Mouse (Mus musculus) right cerebral cortex, postnatal 36 days (tissue): ENCODE measurements around the gene Ccdc27.

Experiments
- DNase-seq, 2 experiments: peaks; one replicate each; pipeline ENCODE4 v3.0.0; 2022; ENCODE audit warnings: low spot score in 2 of 2, mixed read lengths in 1 of 2

The Ccdc27 gene

DNA sequence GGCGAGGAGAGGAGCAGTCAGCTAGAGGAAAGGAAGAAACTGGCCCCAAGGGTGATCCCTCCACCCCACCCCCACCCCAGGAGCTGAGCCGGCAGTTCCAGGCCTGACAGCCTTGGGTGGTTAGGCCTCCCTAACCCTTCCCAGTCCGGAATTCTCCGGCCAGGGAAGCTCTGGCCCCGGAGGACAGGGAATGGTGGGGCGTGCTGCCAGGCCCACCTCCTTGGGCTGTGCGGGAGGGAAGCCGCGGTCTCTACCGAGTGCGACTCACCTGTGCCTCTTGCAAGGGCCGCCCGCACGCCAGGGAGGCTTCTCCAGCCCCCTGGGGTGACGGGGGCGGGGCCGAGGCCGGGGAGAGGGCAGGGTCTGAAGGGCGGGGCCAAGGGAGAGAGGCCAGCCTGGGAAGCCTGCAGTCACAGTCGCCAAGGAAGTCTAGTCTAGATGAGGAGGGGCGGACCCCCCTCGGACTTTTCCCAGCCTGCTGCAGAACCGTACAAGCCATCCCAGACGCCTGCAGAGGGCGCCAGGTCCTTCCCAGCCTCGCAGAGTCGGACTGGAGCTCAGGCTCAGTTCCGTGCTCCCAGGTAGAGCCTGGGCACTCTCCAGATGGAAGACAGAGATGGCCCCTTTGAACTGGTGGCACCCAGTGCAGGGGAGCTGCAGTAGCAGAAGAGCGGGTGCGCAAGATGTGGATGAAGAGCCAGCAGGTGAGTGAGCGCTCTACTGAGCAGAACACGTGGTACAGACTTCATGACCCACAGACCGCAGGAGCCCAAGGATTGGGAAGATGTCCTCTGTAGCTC lies 16.6 kb downstream of the Ccdc27 start, which contains the start of gene Smim1:
Gene Smim1, minus strand, starts transcription at position 590 of the 800 bp plus-strand sequence.
- DNase-seq: peak; percentile 44 to 66

DNA sequence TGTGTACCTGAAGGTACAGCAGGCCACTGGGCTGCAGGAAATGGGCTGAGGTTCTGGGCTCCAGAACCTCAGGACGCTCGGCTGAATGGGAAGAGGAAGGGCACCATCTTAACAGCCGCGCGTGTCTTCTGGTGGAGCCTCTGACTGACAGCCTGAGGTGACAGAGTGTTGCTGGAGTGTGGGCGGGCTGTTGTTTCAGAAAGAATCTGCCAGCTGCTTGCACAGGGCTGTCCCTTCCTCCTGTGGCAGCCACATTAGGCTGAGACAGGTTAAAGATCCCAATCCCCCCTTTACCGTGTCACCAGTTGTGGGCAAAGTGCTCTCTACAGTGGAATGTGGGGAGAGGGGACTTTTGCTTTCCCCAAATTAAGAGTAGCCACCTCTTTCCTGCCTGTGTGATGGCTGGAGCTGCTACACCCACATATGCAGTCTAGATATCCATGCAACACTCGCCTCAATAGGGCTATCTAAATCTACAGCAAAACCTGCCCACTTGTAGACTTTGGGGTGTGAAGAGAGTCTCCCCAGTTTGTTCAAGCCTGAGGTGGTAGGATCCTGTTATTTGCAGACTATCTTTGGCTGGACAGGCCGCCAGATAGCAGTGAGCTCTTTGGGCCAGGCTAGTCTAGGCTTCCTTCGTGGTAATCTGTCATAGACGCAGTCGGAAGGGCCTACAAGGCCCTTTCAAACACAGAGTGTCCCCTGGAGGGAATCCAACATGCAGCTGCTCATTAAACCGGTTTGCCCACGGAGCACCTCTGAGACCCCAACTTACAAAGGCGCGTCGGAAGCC lies 17.6 kb downstream of the Ccdc27 start:
- DNase-seq: peak in 1 of 2 experiments; percentile 52

DNA sequence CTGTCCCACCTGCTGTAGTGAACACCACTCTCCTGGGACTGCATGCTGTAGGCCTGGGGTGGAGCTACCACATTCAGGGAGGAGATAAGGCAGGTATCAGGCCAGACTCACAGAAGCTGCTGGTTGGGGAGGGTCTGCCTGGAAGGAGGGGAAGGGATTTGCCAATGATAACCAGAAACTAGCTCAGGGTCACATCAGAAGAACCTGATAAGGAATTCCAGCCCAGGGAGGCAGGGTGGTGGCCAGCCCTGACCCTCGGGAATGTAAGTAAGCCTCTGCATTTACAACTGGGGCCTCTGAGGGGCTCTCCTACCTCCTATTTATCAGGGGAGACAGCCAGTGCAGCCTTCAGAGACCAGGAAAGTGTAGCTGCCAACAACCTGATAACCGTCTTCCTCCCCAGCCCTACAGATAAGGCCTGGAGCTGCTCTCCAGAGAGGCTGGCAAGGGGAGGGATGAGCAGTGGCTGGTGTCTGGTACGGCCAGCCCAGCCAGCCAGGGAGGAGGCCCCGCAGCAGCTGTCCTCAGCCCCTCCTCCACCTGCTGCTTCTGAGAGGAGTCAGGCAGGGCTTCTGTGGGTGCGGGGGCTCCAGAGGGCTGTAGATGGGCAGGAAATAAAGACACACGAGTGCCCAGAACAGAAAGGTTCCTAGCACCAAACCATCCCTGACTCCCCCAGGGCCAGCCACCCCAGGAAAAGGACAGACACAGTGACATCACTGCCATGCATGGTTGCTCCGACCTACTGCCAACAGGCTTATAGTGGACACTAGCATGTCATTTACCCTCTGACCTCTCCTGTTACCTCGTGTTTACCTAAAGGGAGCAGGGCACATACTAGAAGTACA lies 18.5 kb downstream of the Ccdc27 start:
- DNase-seq: no peak

DNA sequence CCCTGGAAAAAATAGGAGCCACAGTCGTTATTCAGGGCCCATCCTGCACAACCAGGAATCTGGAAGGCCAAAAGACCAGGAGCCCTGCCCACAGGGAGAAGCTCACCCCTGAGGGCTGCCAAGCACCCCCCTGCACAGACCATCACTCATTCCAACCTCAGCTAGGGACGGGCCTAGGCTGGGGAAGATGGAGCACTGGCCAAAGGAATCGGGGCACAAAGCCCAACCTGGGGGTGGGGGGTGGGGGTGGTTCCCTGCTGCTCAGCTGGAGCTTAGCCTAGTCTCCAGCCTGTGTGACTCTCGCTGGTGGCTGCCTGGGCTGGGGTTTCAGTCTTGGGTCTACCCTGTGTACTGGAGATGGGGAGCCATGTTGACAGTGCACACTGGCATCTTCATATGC lies 19.6 kb downstream of the Ccdc27 start:
- DNase-seq: no peak

DNA sequence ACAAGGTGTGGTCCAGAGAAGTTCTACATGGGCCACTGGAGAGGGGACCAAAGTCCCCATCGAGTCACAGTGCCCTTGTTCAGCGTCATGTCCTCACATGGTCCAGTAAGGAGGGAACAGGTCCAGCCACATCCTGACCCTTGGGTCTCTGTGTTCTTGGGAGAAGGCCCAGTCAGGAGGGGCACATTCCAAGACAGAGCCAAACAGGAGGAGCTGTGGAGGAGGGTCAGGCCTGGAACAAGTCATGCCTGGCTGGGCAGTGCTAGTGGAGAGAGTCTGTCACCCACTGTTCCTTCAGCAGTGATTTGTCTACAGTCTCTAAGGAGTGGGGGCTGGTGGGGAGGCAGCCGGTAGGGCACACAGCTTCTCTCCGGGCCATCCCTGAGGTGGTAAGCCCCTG lies 20.1 kb downstream of the Ccdc27 start:
- DNase-seq: no peak

DNA sequence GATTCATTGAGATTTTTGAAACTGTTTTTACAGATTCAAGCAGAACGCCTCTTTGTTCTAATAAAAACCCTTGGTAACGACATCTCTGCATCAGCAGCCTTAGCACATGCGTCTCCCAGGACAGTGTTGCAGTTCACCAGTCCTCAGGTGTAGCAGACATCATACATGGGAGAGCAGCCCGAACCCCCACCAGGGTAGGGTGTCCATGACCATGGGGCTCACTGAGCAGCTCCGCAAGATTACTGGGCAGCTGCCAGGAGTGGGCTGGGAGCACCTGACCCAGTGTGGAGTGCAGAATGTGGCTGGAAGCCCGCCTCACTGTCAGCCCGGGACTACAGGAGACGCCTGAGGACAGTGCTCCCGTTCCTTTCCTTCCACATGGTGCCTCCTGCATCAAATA lies 21.0 kb downstream of the Ccdc27 start:
- no peak for DNase-seq

DNA sequence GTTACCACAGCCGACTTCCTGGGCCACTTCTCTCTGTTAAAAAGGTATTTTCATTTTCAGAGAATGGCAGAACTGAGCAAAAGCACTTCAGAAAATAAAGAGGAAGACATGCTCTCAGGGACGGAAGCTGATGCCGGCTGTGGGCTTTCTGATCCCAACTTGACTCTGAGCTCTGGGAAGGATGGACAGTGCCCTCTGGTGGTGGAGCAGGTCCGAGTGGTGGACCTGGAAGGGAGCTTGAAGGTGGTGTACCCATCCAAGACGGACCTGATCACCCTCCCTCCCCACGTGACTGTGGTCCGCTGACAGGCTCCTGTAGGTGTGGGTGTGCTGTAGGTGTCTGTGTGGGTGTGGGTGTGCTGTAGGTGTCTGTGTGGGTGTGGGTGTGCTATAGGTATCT lies 22.9 kb downstream of the Ccdc27 start:
- DNase-seq: no peak

DNA sequence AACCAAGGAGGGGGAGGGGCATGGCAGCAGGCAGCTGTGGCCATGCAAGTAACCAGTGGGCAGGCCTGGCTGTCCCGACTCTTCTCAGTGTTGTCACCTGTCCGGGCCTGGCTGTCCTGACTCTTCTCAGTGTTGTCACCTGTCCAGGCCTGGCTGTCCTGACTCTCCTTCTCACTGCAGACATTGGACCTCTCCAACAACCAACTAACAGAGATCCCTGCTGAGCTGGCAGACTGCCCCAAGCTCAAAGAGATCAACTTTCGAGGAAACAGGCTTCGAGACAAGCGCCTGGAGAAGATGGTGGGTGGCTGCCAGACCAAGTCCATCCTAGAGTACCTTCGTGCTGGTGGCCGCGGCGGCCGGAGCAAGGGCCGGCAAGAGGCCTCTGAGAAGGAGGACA lies 27.0 kb downstream of the Ccdc27 start:
- DNase-seq: no peak

DNA sequence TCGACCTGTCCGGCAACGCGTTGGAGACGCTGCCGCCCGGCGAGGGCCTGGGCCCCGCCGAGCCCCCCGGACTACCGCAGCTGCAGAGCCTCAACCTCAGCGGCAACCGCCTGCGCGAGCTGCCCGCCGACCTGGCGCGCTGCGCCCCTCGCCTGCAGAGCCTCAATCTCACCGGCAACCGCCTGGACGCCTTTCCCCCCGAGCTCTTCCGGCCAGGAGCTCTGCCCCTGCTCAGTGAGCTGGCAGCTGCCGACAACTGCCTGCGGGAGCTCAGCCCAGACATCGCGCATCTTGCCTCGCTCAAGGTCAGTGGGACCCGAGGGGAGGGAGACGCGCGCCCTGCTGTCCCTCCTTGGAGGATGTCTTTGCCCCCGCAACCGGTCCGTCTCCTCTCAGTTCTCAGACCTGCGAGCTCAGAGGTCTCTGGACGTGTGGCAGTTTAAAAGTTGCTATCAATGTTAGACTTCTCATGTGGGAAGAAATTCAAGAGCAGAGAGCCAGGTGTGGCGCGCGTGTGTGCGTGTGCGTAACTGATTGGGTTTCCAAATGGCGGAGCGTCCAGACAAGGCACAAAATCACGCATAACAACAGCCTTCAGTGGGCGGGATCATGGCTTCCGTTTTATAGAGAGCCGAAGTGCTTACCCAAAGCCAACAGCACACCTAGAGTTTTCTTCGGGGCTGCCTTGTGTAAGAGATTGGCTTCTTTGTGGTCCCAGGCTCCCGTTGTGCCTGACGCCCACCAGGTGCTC lies 30.2 kb downstream of the Ccdc27 start:
- no peak for DNase-seq

DNA sequence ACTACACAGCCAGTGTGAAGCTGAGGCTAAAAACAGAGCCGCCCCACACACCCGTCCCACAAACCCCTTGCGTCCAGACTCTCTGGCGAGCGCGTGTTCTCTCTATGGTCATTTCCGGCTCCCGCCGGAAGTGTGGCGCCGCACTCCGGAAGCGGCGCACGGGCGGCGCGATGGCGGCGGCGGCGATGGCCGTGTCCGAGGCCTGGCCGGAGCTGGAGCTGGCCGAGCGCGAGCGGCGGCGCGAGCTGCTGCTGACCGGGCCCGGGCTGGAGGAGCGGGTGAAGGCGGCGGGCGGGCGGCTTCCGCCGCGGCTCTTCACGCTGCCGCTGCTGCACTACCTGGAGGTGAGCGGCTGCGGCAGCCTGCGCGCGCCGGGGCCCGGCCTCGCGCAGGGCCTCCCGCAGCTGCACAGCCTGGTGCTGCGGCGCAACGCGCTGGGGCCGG lies 30.8 kb downstream of the Ccdc27 start, which contains the start of gene Lrrc47:
Gene Lrrc47, plus strand, starts transcription at position 86 of the 444 bp plus-strand sequence.
- DNase-seq: peak; percentile 75 to 82

DNA sequence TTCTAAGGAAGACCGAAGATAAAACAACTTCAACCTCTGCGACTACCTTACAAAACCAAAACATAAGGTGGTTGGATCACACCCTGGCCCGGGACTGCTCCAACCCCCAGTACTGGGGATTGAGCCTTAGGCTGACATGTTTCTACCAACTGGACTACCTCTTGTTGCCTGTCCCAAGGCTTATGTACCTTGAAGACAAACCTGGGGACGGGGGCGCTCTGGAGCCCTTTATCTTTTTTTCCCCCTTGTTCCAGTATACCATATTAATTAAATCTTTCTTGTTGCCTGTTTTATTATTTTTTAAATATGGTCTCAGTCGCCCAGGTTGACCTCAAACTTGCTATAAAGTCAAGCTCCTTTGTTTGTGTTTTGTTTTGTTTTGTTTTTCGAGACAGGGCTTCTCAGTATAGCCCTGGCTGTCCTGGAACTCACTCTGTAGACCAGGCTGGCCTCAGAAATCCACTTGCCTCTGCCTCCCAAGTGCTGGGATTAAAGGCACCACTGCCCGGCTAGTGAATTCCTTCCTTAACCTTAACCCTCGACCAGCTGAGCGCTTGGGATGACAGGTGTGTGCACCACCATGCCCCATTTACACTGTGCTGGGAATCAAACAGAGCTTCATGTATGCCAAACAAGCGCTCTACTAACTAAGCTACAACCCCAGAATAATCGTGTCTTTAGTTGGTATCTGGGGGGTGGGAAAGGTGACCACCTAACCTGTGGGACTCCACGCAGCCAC lies 31.4 kb downstream of the Ccdc27 start:
- no peak for DNase-seq

DNA sequence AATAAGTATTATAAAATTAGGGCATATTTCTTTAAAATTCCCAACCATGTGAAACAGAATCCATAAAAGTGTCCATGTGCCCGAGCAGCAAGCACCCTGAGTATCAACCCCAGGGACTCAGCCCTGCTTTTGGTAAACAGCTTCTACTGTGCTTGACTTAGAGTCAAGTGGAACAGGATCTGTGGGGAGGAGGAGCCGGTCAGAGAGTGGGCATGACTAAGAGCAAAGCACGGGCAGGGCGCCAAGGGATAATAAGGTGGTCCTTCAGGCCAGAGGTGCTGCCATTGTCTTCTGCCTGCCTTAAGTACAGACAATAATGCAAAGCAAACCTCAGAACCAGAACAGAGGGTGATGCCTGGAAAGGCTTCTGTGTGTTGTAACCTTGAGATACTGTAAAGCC lies 34.7 kb downstream of the Ccdc27 start:
- no peak for DNase-seq

DNA sequence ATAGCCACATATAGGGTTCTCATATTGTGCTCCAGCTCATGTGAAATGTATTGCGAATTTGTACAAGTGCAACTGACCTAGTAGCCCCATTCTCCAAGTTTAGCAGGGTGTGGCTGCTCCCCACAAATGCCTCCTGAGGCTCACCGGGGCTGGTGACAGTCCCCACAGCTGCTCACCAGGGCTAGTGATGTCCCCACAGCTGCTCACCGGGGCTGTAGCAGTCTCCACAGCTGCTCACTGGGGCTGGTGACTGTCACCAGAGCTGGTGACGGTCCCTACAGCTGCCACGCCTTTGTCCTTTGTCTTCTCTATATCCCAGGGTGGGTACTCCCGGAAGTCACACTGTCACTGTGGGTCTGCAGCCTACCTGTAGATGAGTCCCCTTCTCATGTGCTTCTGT lies 36.2 kb downstream of the Ccdc27 start:
- DNase-seq: no peak

DNA sequence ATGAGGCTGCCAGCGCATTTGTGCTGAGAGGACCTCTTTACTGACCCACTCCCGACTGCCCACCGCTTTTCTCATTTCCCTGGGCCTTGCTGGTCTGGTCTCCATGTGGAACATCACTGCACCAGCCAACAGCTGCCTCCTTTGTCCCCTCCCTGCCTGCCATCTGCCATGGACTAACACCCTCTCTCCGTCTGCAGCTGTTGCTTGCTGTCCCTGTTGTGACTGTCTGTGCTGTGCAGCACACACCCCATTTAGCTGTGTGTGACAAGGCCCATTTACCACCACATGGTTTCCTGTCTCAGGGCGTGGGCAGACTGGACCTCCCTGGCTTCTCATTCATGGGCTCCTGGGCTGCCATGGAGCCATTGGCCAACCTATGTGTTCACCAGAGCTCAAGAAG lies 37.0 kb downstream of the Ccdc27 start:
- peak in 1 of 2 experiments; percentile 30 for DNase-seq

DNA sequence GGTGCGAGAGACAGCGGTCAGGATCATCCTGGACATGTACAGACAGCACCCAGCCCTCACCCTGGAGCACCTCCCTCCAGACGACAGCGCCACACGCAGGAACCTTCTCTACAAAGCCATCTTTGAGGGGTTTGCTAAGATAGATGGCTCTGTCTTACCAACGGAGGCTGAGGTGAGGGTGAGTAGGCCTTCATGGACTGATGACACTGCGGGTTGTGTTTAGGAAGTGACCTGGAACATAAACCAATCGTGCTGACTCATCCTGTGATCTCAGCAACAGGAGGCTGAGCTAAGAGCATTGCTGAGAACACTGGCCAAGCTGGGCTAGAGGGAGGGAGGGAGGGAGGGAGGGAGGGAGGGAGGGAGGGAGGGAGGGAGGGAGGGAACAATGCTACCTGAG lies 49.0 kb downstream of the Ccdc27 start:
- no peak for DNase-seq

DNA sequence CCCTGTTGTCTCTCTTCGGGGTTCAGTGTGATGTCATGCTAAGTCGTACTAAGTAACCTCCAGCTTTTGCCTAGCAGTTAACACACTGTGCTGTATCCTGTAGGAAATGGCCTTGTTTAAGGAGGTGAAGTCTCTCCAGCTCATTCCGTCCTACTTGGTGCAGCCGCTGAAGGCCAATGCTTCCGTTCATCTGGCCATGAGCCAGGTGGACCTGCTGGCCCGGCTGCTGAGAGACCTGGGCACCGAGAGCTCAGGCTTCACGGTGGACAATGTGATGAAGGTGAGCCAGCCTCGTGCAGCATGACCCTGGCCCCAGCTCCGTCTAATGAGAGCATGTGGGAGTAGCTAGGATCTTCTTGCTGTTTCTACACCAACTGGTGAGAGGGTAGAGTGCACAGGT lies 49.8 kb downstream of the Ccdc27 start:
- no peak for DNase-seq

DNA sequence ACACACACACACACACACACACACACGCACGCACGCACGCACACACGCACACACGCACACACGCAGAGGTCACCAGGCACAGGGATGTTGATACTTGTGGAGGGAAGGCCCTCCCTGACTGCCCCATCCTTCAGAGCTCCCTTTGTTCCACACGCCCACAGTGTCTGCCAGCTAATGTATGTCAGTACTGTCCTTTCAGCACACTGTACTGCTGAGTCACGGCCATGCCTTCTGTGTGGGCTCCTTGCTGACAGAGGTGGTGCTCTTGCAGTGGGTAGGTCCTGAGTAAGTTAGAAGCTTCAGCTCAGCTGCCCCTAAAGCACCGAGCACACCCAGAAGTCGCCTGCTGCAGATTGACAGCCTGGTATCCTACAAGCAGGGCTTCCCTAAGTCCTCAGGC lies 62.0 kb downstream of the Ccdc27 start:
- DNase-seq: no peak

DNA sequence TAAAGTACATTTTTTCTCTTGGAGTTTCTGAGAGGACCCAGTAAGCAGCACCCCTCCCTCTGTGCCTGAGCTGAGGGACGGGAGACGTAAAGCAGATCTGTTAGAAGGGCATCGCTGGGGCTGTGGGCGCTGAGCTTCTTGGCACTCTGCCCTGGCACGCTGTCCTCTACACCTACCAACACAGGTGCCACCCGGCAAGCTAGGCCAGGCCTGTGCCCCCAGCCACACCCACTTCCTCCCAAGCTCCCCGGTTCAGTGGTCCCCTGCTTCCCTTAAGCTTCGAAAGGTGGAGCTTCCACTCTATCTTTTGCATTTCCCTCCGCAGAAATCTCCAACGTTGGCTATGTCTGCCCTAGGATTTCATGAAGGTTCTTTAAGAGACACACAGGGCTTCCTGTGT lies 63.2 kb downstream of the Ccdc27 start:
- no peak for DNase-seq
